Mouse (Mus musculus): ENCODE measurements around the gene Mcoln2. TPM values are rescaled to one million over a fixed set of nuclear protein-coding genes. Genes with fewer than 3 reads are reported as not detected.
"Not testable (repeated sequence)": the region's sequence is repeated elsewhere in the genome, so short reads cannot be mapped to it uniquely, and the experiment has no call there.

The Mcoln2 gene
- total RNA-seq, 1 experiment from 2014 or later = 27.8 TPM

GRCm38 (mm10) chr3:146204375-146204774 lies 54.7 kb downstream of the Mcoln2 start:
- ATAC-seq (replicated peaks in 1 of 2; ENCODE audit: insufficient read depth in 1 of 2, low FRiP score in 2 of 2, low TSS enrichment in 1 of 2, low read depth in 1 of 2, poor library complexity in 2 of 2, severe bottlenecking in 2 of 2) = no peak

- ATAC-seq (replicated peaks in 1 of 2; ENCODE audit: insufficient read depth in 1 of 2, low FRiP score in 2 of 2, low TSS enrichment in 1 of 2, low read depth in 1 of 2, poor library complexity in 2 of 2, severe bottlenecking in 2 of 2) = no peak
Measured at GRCm38 (mm10) chr3:146205305-146205704, 55.7 kb downstream of the Mcoln2 start.

- no peak for ATAC-seq (replicated peaks in 1 of 2; ENCODE audit: insufficient read depth in 1 of 2, low FRiP score in 2 of 2, low TSS enrichment in 1 of 2, low read depth in 1 of 2, poor library complexity in 2 of 2, severe bottlenecking in 2 of 2)
Measured at GRCm38 (mm10) chr3:146206635-146207034, 57.0 kb downstream of the Mcoln2 start.

DNA sequence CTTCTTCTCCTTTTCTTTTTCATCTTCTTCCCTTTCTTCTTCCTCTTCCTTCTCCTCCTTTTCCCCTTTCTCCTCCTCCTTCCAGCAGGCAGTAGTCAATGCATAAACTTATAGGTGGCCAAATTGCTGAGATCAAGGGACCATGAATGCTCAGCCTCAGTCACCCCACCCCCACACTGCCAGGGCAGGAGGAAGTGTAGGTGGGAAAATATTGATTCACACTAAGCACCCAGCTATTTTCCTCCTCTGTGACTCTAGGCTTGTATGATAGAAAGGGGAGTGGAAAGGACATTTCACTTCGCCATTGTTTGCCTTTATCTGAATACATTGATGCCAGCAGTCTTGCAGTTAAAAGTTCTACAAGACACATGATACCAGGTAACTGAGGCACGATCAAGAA lies 57.8 kb downstream of the Mcoln2 start:
- ATAC-seq (replicated peaks in 1 of 2; ENCODE audit: insufficient read depth in 1 of 2, low FRiP score in 2 of 2, low TSS enrichment in 1 of 2, low read depth in 1 of 2, poor library complexity in 2 of 2, severe bottlenecking in 2 of 2) = no peak

- ATAC-seq (replicated peaks in 1 of 2; ENCODE audit: insufficient read depth in 1 of 2, low FRiP score in 2 of 2, low TSS enrichment in 1 of 2, low read depth in 1 of 2, poor library complexity in 2 of 2, severe bottlenecking in 2 of 2) = not testable (repeated sequence)
Measured at GRCm38 (mm10) chr3:146209759-146210158, 60.1 kb downstream of the Mcoln2 start.

DNA sequence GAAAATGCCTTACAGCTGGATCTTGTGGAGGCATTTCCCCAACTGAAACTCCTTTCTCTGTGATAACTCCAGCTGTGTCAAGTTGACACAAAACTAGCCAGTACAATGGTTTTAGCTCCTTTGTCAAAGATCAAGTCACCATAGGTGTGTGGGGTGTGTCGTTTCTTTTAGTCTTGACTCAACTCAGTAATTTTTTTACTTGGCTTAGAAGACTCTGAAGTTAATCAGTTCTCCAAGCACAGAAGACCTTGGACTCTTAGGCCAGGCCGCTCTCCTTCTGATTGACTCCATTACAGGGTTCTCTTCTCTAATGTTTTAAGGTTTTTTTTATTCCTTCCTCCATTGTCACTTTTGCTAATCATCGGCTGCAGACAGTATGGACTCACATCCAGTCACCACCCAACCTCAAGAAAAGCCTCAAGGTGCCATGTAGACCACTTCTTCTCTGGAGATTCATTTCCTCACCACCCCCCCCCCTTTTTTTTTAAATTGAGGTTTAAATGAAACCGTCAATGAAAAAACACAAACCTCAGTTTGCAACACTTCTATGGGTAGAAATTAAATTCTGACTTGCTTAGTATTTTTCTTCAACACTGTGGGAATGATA lies 61.6 kb downstream of the Mcoln2 start:
- ATAC-seq (replicated peaks in 1 of 2; ENCODE audit: insufficient read depth in 1 of 2, low FRiP score in 2 of 2, low TSS enrichment in 1 of 2, low read depth in 1 of 2, poor library complexity in 2 of 2, severe bottlenecking in 2 of 2) = no peak

GRCm38 (mm10) chr3:146211964-146212363 lies 62.3 kb downstream of the Mcoln2 start:
- no peak for ATAC-seq (replicated peaks in 1 of 2; ENCODE audit: insufficient read depth in 1 of 2, low FRiP score in 2 of 2, low TSS enrichment in 1 of 2, low read depth in 1 of 2, poor library complexity in 2 of 2, severe bottlenecking in 2 of 2)

GRCm38 (mm10) chr3:146213336-146213735 lies 63.7 kb downstream of the Mcoln2 start:
- no peak for ATAC-seq (replicated peaks in 1 of 2; ENCODE audit: insufficient read depth in 1 of 2, low FRiP score in 2 of 2, low TSS enrichment in 1 of 2, low read depth in 1 of 2, poor library complexity in 2 of 2, severe bottlenecking in 2 of 2)

DNA sequence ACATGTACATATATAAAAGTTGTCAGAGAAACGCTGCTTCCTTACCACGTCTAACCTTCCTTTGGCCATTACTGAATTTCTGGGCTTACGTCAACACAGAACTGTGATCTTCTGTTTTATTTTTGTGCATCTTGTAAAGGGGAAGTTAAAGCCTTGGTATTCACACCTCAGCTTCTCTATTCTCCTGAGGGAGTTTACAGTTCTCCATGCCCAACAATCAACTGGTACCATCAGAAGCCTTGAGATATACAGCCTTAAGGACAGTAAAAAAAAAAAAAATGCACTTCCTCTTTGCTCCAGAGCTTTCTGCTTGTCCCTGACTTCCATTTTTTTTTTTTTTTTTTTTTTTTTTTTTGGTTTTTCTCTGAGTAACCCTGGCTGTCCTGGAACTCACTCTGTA lies 66.9 kb downstream of the Mcoln2 start:
- 0 out of 4 replicates have a peak, but pooled peaks of 1 of the 2 experiments have one; percentile 22 for ATAC-seq (replicated peaks in 1 of 2; ENCODE audit: insufficient read depth in 1 of 2, low FRiP score in 2 of 2, low TSS enrichment in 1 of 2, low read depth in 1 of 2, poor library complexity in 2 of 2, severe bottlenecking in 2 of 2)

DNA sequence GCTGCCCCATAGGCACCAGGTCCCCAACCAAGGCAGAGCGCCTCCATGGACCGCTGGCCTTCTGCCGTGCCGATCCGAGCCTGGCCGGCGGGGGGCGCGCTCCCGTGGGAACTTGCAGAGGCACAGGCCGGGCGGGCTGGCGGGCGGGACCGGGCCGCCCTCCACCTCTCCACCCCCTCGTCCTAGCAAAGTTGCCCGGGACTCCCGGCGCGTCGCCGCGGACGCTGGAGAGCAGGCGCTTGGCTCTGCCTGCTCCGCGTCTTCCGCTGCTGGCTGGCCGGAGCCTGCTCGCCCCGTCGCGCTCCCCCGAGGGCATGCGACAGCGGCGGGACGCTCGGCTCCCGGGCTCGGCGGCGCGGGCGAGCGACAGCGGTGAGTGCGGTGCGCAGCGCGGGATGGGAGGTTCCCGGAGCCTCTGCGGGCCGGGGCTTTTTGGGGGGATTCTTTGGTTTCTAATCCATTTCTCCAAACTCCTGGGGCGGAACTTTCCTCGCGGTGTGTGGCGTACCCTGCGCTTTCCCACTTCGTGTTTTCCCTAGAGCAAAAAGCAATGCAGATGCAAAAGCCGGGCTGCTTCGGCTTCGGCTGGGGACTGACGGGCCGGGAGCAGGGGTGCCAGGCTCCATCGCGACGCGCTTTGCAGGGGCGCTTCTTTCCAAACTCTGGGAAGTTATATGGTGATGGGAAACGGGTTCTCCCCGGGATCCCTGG lies 71.3 kb downstream of the Mcoln2 start, which contains the start of gene Lpar3:
TSS of gene Lpar3 (plus strand) at position 188 of the 711 bp plus-strand sequence.
- ATAC-seq (replicated peaks in 1 of 2; ENCODE audit: insufficient read depth in 1 of 2, low FRiP score in 2 of 2, low TSS enrichment in 1 of 2, low read depth in 1 of 2, poor library complexity in 2 of 2, severe bottlenecking in 2 of 2) = peak in 1 of 2 experiments; percentile 40; a peak in 1 of 4 replicates

DNA sequence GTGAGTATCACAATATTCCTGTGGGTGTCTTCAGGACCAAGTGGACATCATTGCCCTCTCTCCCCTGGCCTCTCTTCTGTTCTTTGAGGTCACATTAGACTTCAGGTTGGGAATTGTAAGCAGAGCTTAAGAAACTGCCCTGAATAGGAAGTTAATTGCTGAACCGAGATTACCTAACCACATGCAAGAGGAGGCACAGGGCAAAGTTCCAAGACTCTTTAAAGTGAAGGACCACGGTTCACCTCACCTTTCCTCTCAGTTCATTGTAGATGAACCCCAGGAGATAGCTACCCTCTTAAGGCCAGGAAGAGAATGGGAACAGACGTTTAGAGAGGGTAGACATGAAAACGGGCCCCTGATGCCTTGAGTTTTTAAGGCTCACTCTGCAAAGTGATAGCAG lies 74.6 kb downstream of the Mcoln2 start:
- ATAC-seq (replicated peaks in 1 of 2; ENCODE audit: insufficient read depth in 1 of 2, low FRiP score in 2 of 2, low TSS enrichment in 1 of 2, low read depth in 1 of 2, poor library complexity in 2 of 2, severe bottlenecking in 2 of 2) = no peak; a peak in 1 of 4 replicates

DNA sequence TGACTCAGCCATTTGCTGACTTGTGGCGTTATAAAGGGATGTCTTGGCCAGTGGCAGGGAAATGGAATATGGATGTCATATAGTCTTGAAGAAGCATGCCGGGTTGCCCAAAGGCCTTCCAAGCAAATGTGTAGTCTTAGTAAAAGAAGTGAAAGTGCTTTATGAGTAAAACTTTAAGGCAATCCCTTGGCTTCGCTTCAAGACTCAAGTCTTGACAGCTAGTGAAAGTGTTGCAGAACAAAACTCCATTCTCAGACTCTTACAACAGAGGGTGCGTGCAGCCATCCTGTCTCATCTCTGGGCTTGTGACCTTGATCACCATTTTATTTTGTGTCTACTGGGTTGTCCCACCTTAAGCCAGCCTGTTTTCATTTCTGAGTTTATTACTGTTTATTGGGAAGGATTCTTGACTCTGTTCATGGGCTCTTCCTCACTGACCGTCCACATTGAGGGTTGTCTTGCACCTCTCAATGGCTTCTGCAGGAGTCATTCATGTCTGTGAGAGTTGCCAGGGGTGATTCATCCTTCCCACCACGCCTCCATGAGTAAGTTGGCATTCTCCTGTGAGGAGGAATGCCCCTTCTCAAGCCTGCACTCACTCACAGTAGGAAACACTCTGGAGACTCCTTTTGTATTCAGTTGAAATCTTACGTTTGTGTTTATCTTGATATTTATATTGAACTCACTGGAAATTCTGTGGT lies 75.6 kb downstream of the Mcoln2 start:
- no peak for ATAC-seq (replicated peaks in 1 of 2; ENCODE audit: insufficient read depth in 1 of 2, low FRiP score in 2 of 2, low TSS enrichment in 1 of 2, low read depth in 1 of 2, poor library complexity in 2 of 2, severe bottlenecking in 2 of 2)

DNA sequence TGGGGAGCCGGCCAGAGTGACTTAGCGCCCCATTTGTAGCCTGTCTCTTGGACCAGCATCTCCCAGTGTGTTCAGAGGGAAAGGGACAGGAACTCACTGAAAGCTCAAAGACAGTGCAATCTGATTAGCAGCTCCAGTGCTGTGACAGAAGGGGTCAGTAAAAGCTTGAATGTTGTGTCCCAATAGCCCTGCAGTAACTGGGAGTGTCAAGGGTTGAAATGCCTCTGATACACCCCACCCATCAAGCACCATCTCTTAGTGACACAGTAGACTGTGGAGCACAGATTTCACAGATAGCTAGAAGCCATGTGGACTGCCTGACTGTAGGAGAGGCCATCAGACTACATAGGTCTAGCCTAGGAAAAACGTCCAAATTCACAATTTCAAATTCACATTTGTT lies 77.8 kb downstream of the Mcoln2 start:
- no peak for ATAC-seq (replicated peaks in 1 of 2; ENCODE audit: insufficient read depth in 1 of 2, low FRiP score in 2 of 2, low TSS enrichment in 1 of 2, low read depth in 1 of 2, poor library complexity in 2 of 2, severe bottlenecking in 2 of 2)

GRCm38 (mm10) chr3:146228559-146229310 lies 79.1 kb downstream of the Mcoln2 start:
- peak in 1 of 2 experiments; percentile 31; a peak in 1 of 4 replicates for ATAC-seq (replicated peaks in 1 of 2; ENCODE audit: insufficient read depth in 1 of 2, low FRiP score in 2 of 2, low TSS enrichment in 1 of 2, low read depth in 1 of 2, poor library complexity in 2 of 2, severe bottlenecking in 2 of 2)

DNA sequence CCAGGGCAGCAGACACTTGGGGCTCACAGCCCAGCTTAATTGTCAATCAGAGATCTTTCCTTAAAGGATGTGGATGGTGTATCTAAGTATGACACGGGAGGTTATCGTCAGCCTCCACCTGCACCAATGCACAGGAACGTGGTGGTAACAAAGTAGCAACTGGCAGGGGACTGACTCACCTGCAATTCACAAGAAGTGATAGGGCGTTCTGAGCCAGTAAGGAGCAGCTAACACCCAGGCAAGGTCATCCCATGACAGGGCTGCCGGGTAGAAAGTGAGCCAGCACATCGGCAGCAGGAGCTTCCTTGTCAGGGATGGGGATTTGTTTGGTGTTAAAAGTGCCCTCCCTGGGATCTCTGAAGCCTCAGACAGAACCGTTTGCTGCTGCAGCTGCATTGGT lies 83.1 kb downstream of the Mcoln2 start:
- no peak for ATAC-seq (replicated peaks in 1 of 2; ENCODE audit: insufficient read depth in 1 of 2, low FRiP score in 2 of 2, low TSS enrichment in 1 of 2, low read depth in 1 of 2, poor library complexity in 2 of 2, severe bottlenecking in 2 of 2)

- no peak for ATAC-seq (replicated peaks in 1 of 2; ENCODE audit: insufficient read depth in 1 of 2, low FRiP score in 2 of 2, low TSS enrichment in 1 of 2, low read depth in 1 of 2, poor library complexity in 2 of 2, severe bottlenecking in 2 of 2)
Measured at GRCm38 (mm10) chr3:146233741-146234140, 84.1 kb downstream of the Mcoln2 start.

DNA sequence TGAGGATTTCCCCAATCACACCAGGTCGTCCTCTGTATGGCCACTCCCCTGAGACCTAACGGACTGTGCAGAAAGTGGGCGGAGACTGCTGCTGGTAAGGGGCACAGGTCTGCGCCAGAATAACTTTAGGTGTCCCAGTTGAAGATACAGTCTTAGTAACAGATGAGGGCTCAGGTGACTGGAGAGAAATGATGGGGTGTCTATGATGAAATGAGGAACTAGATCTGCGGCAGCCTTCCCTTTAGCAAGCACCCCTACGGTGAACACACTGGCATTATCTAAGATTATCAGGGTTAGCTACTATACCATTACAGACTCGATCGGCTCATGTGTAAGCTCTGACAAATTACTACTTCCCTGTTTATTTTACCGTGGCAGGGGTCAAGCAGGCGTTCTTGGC lies 84.9 kb downstream of the Mcoln2 start:
- peak; percentile 4 to 14; a peak in 1 of 4 replicates for ATAC-seq (replicated peaks in 1 of 2; ENCODE audit: insufficient read depth in 1 of 2, low FRiP score in 2 of 2, low TSS enrichment in 1 of 2, low read depth in 1 of 2, poor library complexity in 2 of 2, severe bottlenecking in 2 of 2)

DNA sequence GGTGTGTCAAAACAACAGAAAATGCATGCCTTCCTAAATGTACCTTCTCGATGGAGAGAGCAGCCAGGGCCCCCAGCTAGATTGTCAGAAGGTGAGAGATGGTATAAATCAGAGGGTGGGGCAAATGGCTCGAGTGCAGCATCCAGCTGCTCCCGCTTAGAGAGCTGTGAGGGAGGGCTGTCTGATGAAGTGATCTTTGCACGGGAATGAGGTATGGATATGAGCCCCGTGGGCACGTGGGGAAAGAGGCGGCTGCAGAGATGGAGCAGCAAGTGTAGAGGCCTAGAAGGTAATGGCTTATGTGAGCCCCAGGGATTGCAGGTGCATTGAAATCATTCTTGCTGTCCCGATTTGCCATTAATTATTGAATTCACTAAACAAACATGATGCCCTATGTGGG lies 86.6 kb downstream of the Mcoln2 start:
- no peak for ATAC-seq (replicated peaks in 1 of 2; ENCODE audit: insufficient read depth in 1 of 2, low FRiP score in 2 of 2, low TSS enrichment in 1 of 2, low read depth in 1 of 2, poor library complexity in 2 of 2, severe bottlenecking in 2 of 2)

Data from hematopoietic stem cell, adult 5-6 weeks (primary cell).